Mouse (Mus musculus): ENCODE results near the gene Casp8ap2. TPM values are rescaled to one million over a fixed set of nuclear protein-coding genes. Genes with fewer than 3 reads are reported as not detected.
A peak's percentile ranks its signal among the peaks of the same experiment; 100 is the strongest.

Gene Casp8ap2
- polyA plus RNA-seq, 1 experiment from 2014 or later, result 74.3 TPM

DNA sequence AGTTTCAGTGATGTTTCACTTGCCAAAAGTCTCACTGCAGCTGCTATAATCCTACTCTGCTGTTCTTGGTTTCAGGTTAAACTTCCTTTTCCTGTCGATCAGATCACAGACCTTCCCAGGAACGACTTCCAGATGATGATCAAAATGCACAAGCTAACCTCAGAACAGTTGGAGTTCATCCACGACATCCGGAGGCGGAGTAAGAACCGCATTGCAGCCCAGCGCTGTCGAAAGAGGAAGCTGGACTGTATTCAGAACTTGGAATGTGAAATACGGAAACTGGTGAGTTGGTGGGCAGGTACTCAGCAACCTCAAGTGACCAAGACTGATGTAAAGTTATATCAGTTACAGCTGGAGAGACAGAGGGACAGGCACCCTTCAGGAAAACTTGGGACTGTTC lies 40.1 kb upstream of the Casp8ap2 start:
- H3K4me1 ChIP-seq (ENCODE audit: control insufficient read depth, insufficient read depth, low read length), result peaks cover 4% of the 10 kb centered on the region; the same call in 1 of the 2 replicates
- 46% methylated on average over 9 of the region's 9 CpGs for WGBS
- no peak overlapping the region for H3K4me3 ChIP-seq (ENCODE audit: low read depth, low read length)
- ATAC-seq (ENCODE audit: insufficient number of reproducible peaks, low FRiP score, low TSS enrichment, low read depth) (no peak), DNase-seq (ENCODE audit: low spot score) (no peak)
- no peak overlapping the region for H3K4me2 ChIP-seq (ENCODE audit: low read depth, severe bottlenecking)
- H3K36me3 ChIP-seq (ENCODE audit: control insufficient read depth, insufficient read depth, low read length), result peaks cover 3% of the 10 kb centered on the region; the same call in 1 of the 2 replicates
- H3K27ac ChIP-seq (replicated peaks; ENCODE audit: low read depth, low read length), result no peak overlapping the region
- H3K9ac ChIP-seq (ENCODE audit: low read length), result no peak overlapping the region
- no peaks in the 10 kb centered on the region for H3K9me3 ChIP-seq (ENCODE audit: control insufficient read depth, low read length)
- no peaks in the 10 kb centered on the region for H3K27me3 ChIP-seq (ENCODE audit: control insufficient read depth, insufficient read depth, low read length)

DNA sequence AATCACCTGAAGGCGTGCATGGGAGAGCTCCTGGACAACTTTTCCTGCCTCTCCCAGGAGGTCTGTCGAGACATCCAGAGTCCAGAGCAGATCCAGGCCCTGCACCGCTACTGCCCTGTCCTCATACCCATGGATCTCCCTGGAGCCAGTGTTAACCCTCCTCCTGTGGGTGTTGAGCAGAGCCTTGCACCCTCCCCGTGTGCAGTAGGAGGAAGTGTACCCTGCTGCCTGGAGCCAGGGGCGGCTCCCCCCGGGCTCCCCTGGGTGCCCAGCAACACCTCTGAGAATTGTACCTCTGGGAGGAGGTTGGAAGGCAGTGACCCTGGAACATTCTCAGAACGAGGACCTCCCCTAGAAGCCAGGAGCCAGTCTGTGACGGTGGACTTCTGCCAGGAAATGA lies 35.4 kb upstream of the Casp8ap2 start:
- H3K4me2 ChIP-seq (ENCODE audit: low read depth, severe bottlenecking), result no peak overlapping the region

DNA sequence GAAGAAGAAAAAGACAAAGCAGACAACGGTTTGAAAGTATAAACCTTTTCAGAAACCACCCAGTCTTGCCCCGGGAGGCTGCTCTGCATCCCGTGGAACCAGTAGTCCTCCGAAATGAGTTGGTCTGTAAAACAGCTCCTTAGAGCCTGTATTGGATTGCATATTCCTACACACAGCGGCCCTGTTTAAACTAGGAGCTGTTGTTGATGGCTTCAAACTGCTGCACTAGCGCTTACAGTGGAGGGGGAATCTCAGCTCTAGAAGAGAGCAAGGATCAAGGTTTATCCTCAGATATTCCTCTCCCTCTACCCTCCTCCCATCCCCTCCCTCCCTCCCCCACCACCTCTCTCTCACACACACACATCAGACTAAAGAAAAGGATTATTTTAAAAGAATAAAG lies 31.1 kb upstream of the Casp8ap2 start:
- ATAC-seq (ENCODE audit: insufficient number of reproducible peaks, low FRiP score, low TSS enrichment, low read depth), result no peak
- WGBS, result 80% methylated on average over 6 of the region's 6 CpGs
- DNase-seq (ENCODE audit: low spot score), result no peak

More for the DNA sequence above, 35.4 kb upstream of the Casp8ap2 start:
- DNase-seq (ENCODE audit: low spot score), result no peak
- Histone ChIP-seq H3K9me3 (ENCODE audit: control insufficient read depth, low read length) (no peaks in the 10 kb centered on the region), H3K36me3 (ENCODE audit: control insufficient read depth, insufficient read depth, low read length) (peaks cover 3% of the 10 kb centered on the region; the same call in 1 of the 2 replicates), H3K27me3 (ENCODE audit: control insufficient read depth, insufficient read depth, low read length) (no peaks in the 10 kb centered on the region), H3K4me1 (ENCODE audit: control insufficient read depth, insufficient read depth, low read length) (no peaks in the 10 kb centered on the region), H3K4me3 (ENCODE audit: low read depth, low read length) (no peak overlapping the region), H3K27ac (replicated peaks; ENCODE audit: low read depth, low read length) (no peak overlapping the region), H3K9ac (ENCODE audit: low read length) (no peak overlapping the region)
- WGBS, result 83% methylated on average over 8 of the region's 8 CpGs
- no peak for ATAC-seq (ENCODE audit: insufficient number of reproducible peaks, low FRiP score, low TSS enrichment, low read depth)

DNA sequence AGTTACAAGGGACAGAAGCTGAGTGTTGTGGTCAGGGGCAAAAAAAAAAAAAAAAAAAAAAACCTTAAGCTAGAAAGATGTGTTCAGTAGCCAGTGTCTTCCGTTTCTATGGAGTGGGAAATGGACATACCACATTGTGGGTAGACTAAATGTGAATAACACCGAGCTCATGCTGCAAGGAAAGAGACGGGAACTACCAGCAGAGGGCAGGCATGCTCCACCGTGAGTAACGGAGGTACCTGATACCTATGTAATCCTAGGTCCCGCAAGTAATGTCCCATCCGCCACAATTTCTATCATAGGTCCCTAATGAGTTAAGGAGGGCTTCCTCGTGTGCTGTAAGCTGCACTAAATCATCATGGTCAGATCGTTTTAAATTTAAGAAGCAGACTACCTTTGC lies 28.7 kb upstream of the Casp8ap2 start:
- H3K4me2 ChIP-seq (ENCODE audit: low read depth, severe bottlenecking), result no peak overlapping the region
- H3K27me3 ChIP-seq (ENCODE audit: control insufficient read depth, insufficient read depth, low read length), result no peaks in the 10 kb centered on the region
- H3K9me3 ChIP-seq (ENCODE audit: control insufficient read depth, low read length), result no peaks in the 10 kb centered on the region
- no peak overlapping the region for H3K9ac ChIP-seq (ENCODE audit: low read length)
- H3K36me3 ChIP-seq (ENCODE audit: control insufficient read depth, insufficient read depth, low read length), result no peaks in the 10 kb centered on the region
- no peak overlapping the region for H3K4me3 ChIP-seq (ENCODE audit: low read depth, low read length)
- H3K27ac ChIP-seq (replicated peaks; ENCODE audit: low read depth, low read length), result no peak overlapping the region
- ATAC-seq (ENCODE audit: insufficient number of reproducible peaks, low FRiP score, low TSS enrichment, low read depth), result no peak
- H3K4me1 ChIP-seq (ENCODE audit: control insufficient read depth, insufficient read depth, low read length), result no peaks in the 10 kb centered on the region
- WGBS, result 12% methylated on average over 9 of the region's 9 CpGs
- peak; percentile 75 for DNase-seq (ENCODE audit: low spot score)

More for the DNA sequence above, 31.1 kb upstream of the Casp8ap2 start:
- no peaks in the 10 kb centered on the region for H3K9me3 ChIP-seq (ENCODE audit: control insufficient read depth, low read length)
- no peaks in the 10 kb centered on the region for H3K27me3 ChIP-seq (ENCODE audit: control insufficient read depth, insufficient read depth, low read length)
- no peak overlapping the region for H3K4me2 ChIP-seq (ENCODE audit: low read depth, severe bottlenecking)
- H3K27ac ChIP-seq (replicated peaks; ENCODE audit: low read depth, low read length), result no peak overlapping the region
- peaks cover 3% of the 10 kb centered on the region; the same call in 1 of the 2 replicates for H3K36me3 ChIP-seq (ENCODE audit: control insufficient read depth, insufficient read depth, low read length)
- H3K9ac ChIP-seq (ENCODE audit: low read length), result no peak overlapping the region
- H3K4me1 ChIP-seq (ENCODE audit: control insufficient read depth, insufficient read depth, low read length), result no peaks in the 10 kb centered on the region
- no peak overlapping the region for H3K4me3 ChIP-seq (ENCODE audit: low read depth, low read length)

DNA sequence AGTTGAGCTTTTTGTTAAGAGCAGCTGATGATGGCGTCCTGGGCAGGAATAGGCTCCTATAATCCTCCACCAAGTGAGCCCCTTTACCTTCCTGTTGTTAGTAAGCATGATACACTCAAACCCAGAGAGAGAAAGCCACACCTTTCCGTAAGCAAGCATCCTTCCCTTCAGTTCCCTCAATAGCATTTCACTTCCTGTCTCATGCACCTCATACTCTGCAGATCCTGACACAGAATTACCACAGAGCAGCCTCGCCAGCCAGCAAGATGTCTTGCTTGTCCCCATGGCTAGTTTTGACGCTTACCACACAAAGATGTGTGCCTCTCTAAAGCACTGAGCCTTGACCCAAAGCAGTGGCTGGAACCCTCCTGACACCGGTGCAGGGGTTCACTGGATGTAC lies 27.7 kb upstream of the Casp8ap2 start:
- no peaks in the 10 kb centered on the region for H3K4me1 ChIP-seq (ENCODE audit: control insufficient read depth, insufficient read depth, low read length)

DNA sequence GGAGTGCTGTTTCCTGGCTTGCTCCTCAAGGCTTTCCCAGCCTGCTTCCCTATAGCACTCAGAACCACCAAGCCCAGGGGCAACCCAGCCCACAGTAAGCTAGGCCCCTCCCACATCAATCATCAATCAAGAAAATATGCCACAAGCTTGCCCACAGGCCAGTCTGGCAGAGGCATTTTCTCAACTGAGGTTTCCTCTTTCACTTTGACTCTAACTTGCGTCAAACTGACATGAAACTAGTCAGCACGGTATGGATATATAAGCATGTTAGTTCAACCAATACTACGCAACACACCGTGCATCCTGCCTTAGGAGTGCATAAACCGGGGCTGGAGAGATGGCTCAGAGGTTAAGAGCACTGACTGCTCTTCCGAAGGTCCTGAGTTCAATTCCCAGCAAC lies 27.0 kb upstream of the Casp8ap2 start:
- ATAC-seq (ENCODE audit: insufficient number of reproducible peaks, low FRiP score, low TSS enrichment, low read depth), result no peak

More for the DNA sequence above, 27.7 kb upstream of the Casp8ap2 start:
- DNase-seq (ENCODE audit: low spot score) (no peak), ATAC-seq (ENCODE audit: insufficient number of reproducible peaks, low FRiP score, low TSS enrichment, low read depth) (no peak)
- Histone ChIP-seq H3K36me3 (ENCODE audit: control insufficient read depth, insufficient read depth, low read length) (no peaks in the 10 kb centered on the region), H3K4me3 (ENCODE audit: low read depth, low read length) (no peak overlapping the region), H3K27me3 (ENCODE audit: control insufficient read depth, insufficient read depth, low read length) (no peaks in the 10 kb centered on the region), H3K4me2 (ENCODE audit: low read depth, severe bottlenecking) (no peak overlapping the region), H3K27ac (replicated peaks; ENCODE audit: low read depth, low read length) (no peak overlapping the region), H3K9ac (ENCODE audit: low read length) (no peak overlapping the region), H3K9me3 (ENCODE audit: control insufficient read depth, low read length) (no peaks in the 10 kb centered on the region)
- WGBS, result 90% methylated on average over 5 of the region's 5 CpGs

DNA sequence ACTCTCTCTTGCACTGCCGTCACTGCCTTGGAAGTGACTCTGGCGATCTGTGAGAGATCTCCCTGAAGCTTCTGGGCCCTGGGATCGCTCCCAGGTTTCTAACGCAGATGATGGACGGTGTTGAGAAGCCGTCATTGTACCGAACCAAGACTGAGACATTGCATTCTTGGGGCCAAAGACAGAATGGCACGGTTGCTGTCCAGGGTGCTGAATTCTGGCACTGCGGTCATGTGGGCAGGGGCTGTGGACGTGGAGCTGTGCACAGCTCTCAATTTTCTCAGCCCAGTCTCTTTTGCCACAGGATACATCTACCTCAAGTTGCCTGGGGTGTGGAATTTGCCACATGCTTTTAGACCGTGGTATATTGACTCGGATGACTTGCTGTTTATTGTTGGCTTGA lies 14.1 kb upstream of the Casp8ap2 start:
- H3K36me3 ChIP-seq (ENCODE audit: control insufficient read depth, insufficient read depth, low read length), result no peaks in the 10 kb centered on the region
- 29% methylated on average over 12 of the region's 12 CpGs for WGBS
- H3K9ac ChIP-seq (ENCODE audit: low read length), result no peak overlapping the region
- no peak overlapping the region for H3K27ac ChIP-seq (replicated peaks; ENCODE audit: low read depth, low read length)
- DNase-seq (ENCODE audit: low spot score), result peak; percentile 88
- ATAC-seq (ENCODE audit: insufficient number of reproducible peaks, low FRiP score, low TSS enrichment, low read depth), result no peak
- no peaks in the 10 kb centered on the region for H3K9me3 ChIP-seq (ENCODE audit: control insufficient read depth, low read length)
- H3K27me3 ChIP-seq (ENCODE audit: control insufficient read depth, insufficient read depth, low read length), result no peaks in the 10 kb centered on the region
- no peaks in the 10 kb centered on the region for H3K4me1 ChIP-seq (ENCODE audit: control insufficient read depth, insufficient read depth, low read length)
- no peak overlapping the region for H3K4me3 ChIP-seq (ENCODE audit: low read depth, low read length)
- no peak overlapping the region for H3K4me2 ChIP-seq (ENCODE audit: low read depth, severe bottlenecking)

More for the DNA sequence above, 27.0 kb upstream of the Casp8ap2 start:
- Histone ChIP-seq H3K9me3 (ENCODE audit: control insufficient read depth, low read length) (no peaks in the 10 kb centered on the region), H3K27me3 (ENCODE audit: control insufficient read depth, insufficient read depth, low read length) (no peaks in the 10 kb centered on the region), H3K27ac (replicated peaks; ENCODE audit: low read depth, low read length) (no peak overlapping the region), H3K4me3 (ENCODE audit: low read depth, low read length) (no peak overlapping the region), H3K4me2 (ENCODE audit: low read depth, severe bottlenecking) (no peak overlapping the region), H3K4me1 (ENCODE audit: control insufficient read depth, insufficient read depth, low read length) (no peaks in the 10 kb centered on the region), H3K9ac (ENCODE audit: low read length) (no peak overlapping the region), H3K36me3 (ENCODE audit: control insufficient read depth, insufficient read depth, low read length) (no peaks in the 10 kb centered on the region)
- 88% methylated on average over 6 of the region's 6 CpGs for WGBS
- DNase-seq (ENCODE audit: low spot score), result no peak

DNA sequence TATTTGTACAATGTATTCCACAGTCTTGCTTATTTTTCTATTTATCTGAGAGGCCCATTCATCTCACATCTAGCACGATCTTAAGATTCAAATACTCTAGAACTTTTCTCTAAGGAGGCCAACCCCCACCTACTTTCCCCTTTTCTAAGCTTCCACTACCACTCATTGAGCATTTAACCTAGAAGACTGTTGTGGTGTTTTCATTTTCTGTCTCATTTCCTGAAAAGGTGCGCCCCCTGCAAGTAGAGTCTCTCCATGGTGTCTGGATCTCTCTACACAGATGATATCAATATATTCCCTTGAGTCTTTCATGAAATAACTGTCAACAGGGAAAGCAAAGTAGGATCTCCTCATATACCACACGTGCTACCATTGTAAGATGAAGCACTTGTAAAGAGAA lies 12.6 kb upstream of the Casp8ap2 start, which contains the start of gene Gja10:
Gene Gja10 (minus strand): TSS at position 101 of the 400 bp plus-strand sequence.
- Histone ChIP-seq H3K27me3 (ENCODE audit: control insufficient read depth, insufficient read depth, low read length) (no peaks in the 10 kb centered on the region), H3K27ac (replicated peaks; ENCODE audit: low read depth, low read length) (no peak within 1 kb of the TSS), H3K36me3 (ENCODE audit: control insufficient read depth, insufficient read depth, low read length) (no peaks in the 10 kb centered on the region), H3K9ac (ENCODE audit: low read length) (no peak within 1 kb of the TSS), H3K4me2 (ENCODE audit: low read depth, severe bottlenecking) (no peak within 1 kb of the TSS), H3K4me1 (ENCODE audit: control insufficient read depth, insufficient read depth, low read length) (no peaks in the 10 kb centered on the region), H3K4me3 (ENCODE audit: low read depth, low read length) (no peak within 1 kb of the TSS), H3K9me3 (ENCODE audit: control insufficient read depth, low read length) (no peaks in the 10 kb centered on the region)
- no peak for ATAC-seq (ENCODE audit: insufficient number of reproducible peaks, low FRiP score, low TSS enrichment, low read depth)
- WGBS, result 76% methylated on average over 3 of the region's 3 CpGs
- no peak for DNase-seq (ENCODE audit: low spot score)

DNA sequence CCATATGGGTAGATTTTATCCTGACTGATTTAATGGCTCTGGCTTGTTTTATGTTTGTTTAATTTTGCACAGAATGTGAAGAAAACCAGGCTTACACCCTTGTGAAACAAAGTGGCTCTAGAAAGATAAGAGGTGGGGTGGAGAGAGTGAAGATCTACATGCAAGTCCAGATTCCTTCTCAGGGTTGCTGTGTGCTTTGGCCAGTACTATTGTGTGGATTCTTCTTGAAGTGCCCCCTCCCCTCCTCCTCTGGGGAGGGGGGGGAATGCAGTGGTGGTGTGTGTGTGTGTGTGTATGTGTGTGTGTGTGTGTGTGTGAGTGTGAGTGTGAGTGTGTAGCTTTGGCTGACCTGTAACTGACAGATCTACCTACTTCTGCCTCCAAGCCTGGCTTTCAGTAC lies 6.4 kb downstream of the Casp8ap2 start:
- H3K9ac ChIP-seq (ENCODE audit: low read length), result no peak overlapping the region
- peaks cover under 1% of the 10 kb centered on the region for H3K4me1 ChIP-seq (ENCODE audit: control insufficient read depth, insufficient read depth, low read length)
- no peak overlapping the region for H3K27ac ChIP-seq (replicated peaks; ENCODE audit: low read depth, low read length)
- no peaks in the 10 kb centered on the region for H3K27me3 ChIP-seq (ENCODE audit: control insufficient read depth, insufficient read depth, low read length)
- H3K4me2 ChIP-seq (ENCODE audit: low read depth, severe bottlenecking), result no peak overlapping the region
- H3K4me3 ChIP-seq (ENCODE audit: low read depth, low read length), result no peak overlapping the region
- H3K9me3 ChIP-seq (ENCODE audit: control insufficient read depth, low read length), result no peaks in the 10 kb centered on the region
- 0 out of 2 replicates have a peak, but pooled peaks cover 2% of the 10 kb centered on the region for H3K36me3 ChIP-seq (ENCODE audit: control insufficient read depth, insufficient read depth, low read length)
- ATAC-seq (ENCODE audit: insufficient number of reproducible peaks, low FRiP score, low TSS enrichment, low read depth) (no peak), DNase-seq (ENCODE audit: low spot score) (no peak)
